Mouse (Mus musculus): ENCODE data around the gene Rag1. TPM values are rescaled to one million over a fixed set of nuclear protein-coding genes. Genes with fewer than 3 reads are reported as not detected.

Gene Rag1
- polyA plus RNA-seq, 1 experiment from 2014 or later, result 0.74 TPM

- no peak for ATAC-seq (replicated peaks; ENCODE audit: insufficient number of reproducible peaks, insufficient read depth, low FRiP score, low read depth)
- H3K27ac ChIP-seq, result no peak overlapping the region
- H3K9ac ChIP-seq, result no peak overlapping the region
- H3K4me3 ChIP-seq, result no peak overlapping the region
- peaks cover 11% of the 10 kb centered on the region; the same call in 1 of the 2 replicates for H3K4me1 ChIP-seq (replicated peaks)
- H3K36me3 ChIP-seq, result no peaks in the 10 kb centered on the region
- H3K27me3 ChIP-seq, result no peaks in the 10 kb centered on the region
- no peak overlapping the region for H3K4me2 ChIP-seq
- no peaks in the 10 kb centered on the region for H3K9me3 ChIP-seq (replicated peaks)
- WGBS, result 85% methylated on average over 1 of the region's 1 CpGs
Observed at GRCm38 (mm10) chr2:101603099-101603498, 46.2 kb downstream of the Rag1 start.

GRCm38 (mm10) chr2:101600703-101601102, 48.6 kb downstream of the Rag1 start:
- Histone ChIP-seq H3K4me2 (no peak overlapping the region), H3K9ac (no peak overlapping the region), H3K36me3 (no peaks in the 10 kb centered on the region), H3K4me1 (replicated peaks) (peaks cover 12% of the 10 kb centered on the region; the same call in 1 of the 2 replicates), H3K4me3 (no peak overlapping the region), H3K27me3 (no peaks in the 10 kb centered on the region), H3K9me3 (replicated peaks) (no peaks in the 10 kb centered on the region), H3K27ac (no peak overlapping the region)
- ATAC-seq (replicated peaks; ENCODE audit: insufficient number of reproducible peaks, insufficient read depth, low FRiP score, low read depth), result no peak
- 37% methylated on average over 8 of the region's 8 CpGs for WGBS

- 68% methylated on average over 13 of the region's 13 CpGs for WGBS
- H3K36me3 ChIP-seq, result no peaks in the 10 kb centered on the region
- no peak overlapping the region for H3K4me3 ChIP-seq
- ATAC-seq (replicated peaks; ENCODE audit: insufficient number of reproducible peaks, insufficient read depth, low FRiP score, low read depth), result no peak
- no peaks in the 10 kb centered on the region for H3K9me3 ChIP-seq (replicated peaks)
- no peaks in the 10 kb centered on the region for H3K27me3 ChIP-seq
- H3K9ac ChIP-seq, result no peak overlapping the region
- no peak overlapping the region for H3K27ac ChIP-seq
- peaks cover 12% of the 10 kb centered on the region; the same call in 1 of the 2 replicates for H3K4me1 ChIP-seq (replicated peaks)
- H3K4me2 ChIP-seq, result no peak overlapping the region
Observed at GRCm38 (mm10) chr2:101598190-101599181, 50.8 kb downstream of the Rag1 start.

- no peak overlapping the region for H3K27ac ChIP-seq
- no peaks in the 10 kb centered on the region for H3K27me3 ChIP-seq
- no peaks in the 10 kb centered on the region for H3K36me3 ChIP-seq
- ATAC-seq (replicated peaks; ENCODE audit: insufficient number of reproducible peaks, insufficient read depth, low FRiP score, low read depth), result no peak
- H3K4me2 ChIP-seq, result no peak overlapping the region
- H3K9me3 ChIP-seq (replicated peaks), result no peaks in the 10 kb centered on the region
- H3K9ac ChIP-seq, result no peak overlapping the region
- no peak overlapping the region for H3K4me3 ChIP-seq
- peaks cover 12% of the 10 kb centered on the region; the same call in 1 of the 2 replicates for H3K4me1 ChIP-seq (replicated peaks)
Observed at GRCm38 (mm10) chr2:101597186-101597585, 52.1 kb downstream of the Rag1 start.

- H3K9ac ChIP-seq, result no peak overlapping the region
- no peaks in the 10 kb centered on the region for H3K27me3 ChIP-seq
- WGBS, result 82% methylated on average over 5 of the region's 5 CpGs
- H3K36me3 ChIP-seq, result no peaks in the 10 kb centered on the region
- H3K4me2 ChIP-seq, result no peak overlapping the region
- peaks cover 9% of the 10 kb centered on the region; the same call in 1 of the 2 replicates for H3K4me1 ChIP-seq (replicated peaks)
- ATAC-seq (replicated peaks; ENCODE audit: insufficient number of reproducible peaks, insufficient read depth, low FRiP score, low read depth), result no peak
- H3K9me3 ChIP-seq (replicated peaks), result no peaks in the 10 kb centered on the region
- no peak overlapping the region for H3K4me3 ChIP-seq
- no peak overlapping the region for H3K27ac ChIP-seq
Observed at GRCm38 (mm10) chr2:101594681-101595080, 54.6 kb downstream of the Rag1 start.

- H3K4me1 ChIP-seq (replicated peaks), result no peaks in the 10 kb centered on the region
- no peaks in the 10 kb centered on the region for H3K36me3 ChIP-seq
- H3K4me3 ChIP-seq, result no peak overlapping the region
- H3K27me3 ChIP-seq, result no peaks in the 10 kb centered on the region
- ATAC-seq (replicated peaks; ENCODE audit: insufficient number of reproducible peaks, insufficient read depth, low FRiP score, low read depth), result no peak
- H3K9me3 ChIP-seq (replicated peaks), result no peaks in the 10 kb centered on the region
- H3K4me2 ChIP-seq, result no peak overlapping the region
- no peak overlapping the region for H3K9ac ChIP-seq
- WGBS, result 78% methylated on average over 8 of the region's 8 CpGs
- no peak overlapping the region for H3K27ac ChIP-seq
Observed at GRCm38 (mm10) chr2:101592886-101593285, 56.4 kb downstream of the Rag1 start.

- Histone ChIP-seq H3K4me1 (replicated peaks) (no peaks in the 10 kb centered on the region), H3K9me3 (replicated peaks) (no peaks in the 10 kb centered on the region), H3K36me3 (no peaks in the 10 kb centered on the region), H3K4me2 (no peak overlapping the region), H3K27ac (no peak overlapping the region), H3K9ac (no peak overlapping the region), H3K4me3 (no peak overlapping the region), H3K27me3 (no peaks in the 10 kb centered on the region)
- WGBS, result 47% methylated on average over 10 of the region's 10 CpGs
- no peak for ATAC-seq (replicated peaks; ENCODE audit: insufficient number of reproducible peaks, insufficient read depth, low FRiP score, low read depth)
Observed at GRCm38 (mm10) chr2:101592023-101592841, 57.1 kb downstream of the Rag1 start.

- H3K4me2 ChIP-seq, result no peak overlapping the region
- no peaks in the 10 kb centered on the region for H3K9me3 ChIP-seq (replicated peaks)
- no peak overlapping the region for H3K4me3 ChIP-seq
- H3K9ac ChIP-seq, result no peak overlapping the region
- no peak for ATAC-seq (replicated peaks; ENCODE audit: insufficient number of reproducible peaks, insufficient read depth, low FRiP score, low read depth)
- H3K27me3 ChIP-seq, result no peaks in the 10 kb centered on the region
- no peaks in the 10 kb centered on the region for H3K4me1 ChIP-seq (replicated peaks)
- no peak overlapping the region for H3K27ac ChIP-seq
- no peaks in the 10 kb centered on the region for H3K36me3 ChIP-seq
- WGBS, result 58% methylated on average over 8 of the region's 8 CpGs
Observed at GRCm38 (mm10) chr2:101591356-101591755, 57.9 kb downstream of the Rag1 start.

Other genes with a start within 250 kb of the Rag1 start
- gene Rag2, start 24.8 kb downstream of the Rag1 start, polyA plus RNA-seq (2015; fragmentation: Nextera tagmentation; extraction: Ambion mirVana), result 0.64 and 7.8 TPM in 2 replicates
- 51.1 and 57.1 TPM in 2 replicates for gene B230118H07Rik, start within 50 bp of the Rag1 start, polyA plus RNA-seq (2015; fragmentation: Nextera tagmentation; extraction: Ambion mirVana)
- gene Traf6, start 28.9 kb upstream of the Rag1 start, polyA plus RNA-seq (2015; fragmentation: Nextera tagmentation; extraction: Ambion mirVana), result 3.9 and 6.1 TPM in 2 replicates
- 8.7 and 9.7 TPM in 2 replicates for gene Prr5l, start 233.5 kb upstream of the Rag1 start, polyA plus RNA-seq (2015; fragmentation: Nextera tagmentation; extraction: Ambion mirVana)
- gene Commd9, start 236.7 kb upstream of the Rag1 start, polyA plus RNA-seq (2015; fragmentation: Nextera tagmentation; extraction: Ambion mirVana), result 47.6 and 52.2 TPM in 2 replicates